Mouse (Mus musculus) cerebellum, adult 2 months (tissue): ENCODE measurements around the gene Clec2g. TPM values are rescaled to one million over a fixed set of nuclear protein-coding genes. Genes with fewer than 3 reads are reported as not detected.
"Not testable (repeated sequence)": the region's sequence is repeated elsewhere in the genome, so short reads cannot be mapped to it uniquely, and the experiment has no call there.

Experiments
- DNase-seq, 2 experiments: peaks; one replicate each; pipeline ENCODE4 v3.0.0; 2021
- H3K27ac ChIP-seq: fragments of 200-500 bp; 2 replicates; pipeline ENCODE4 v1.5.1; 2012; ENCODE audit warnings: low read length, control low read depth, inconsistent platforms; ENCODE audit not compliant: insufficient read depth
- H3K27me3 ChIP-seq: fragments of 200-500 bp; 2 replicates; pipeline ENCODE4 v1.6.1; 2012; ENCODE audit warnings: inconsistent platforms, mild to moderate bottlenecking, low read length, moderate library complexity; ENCODE audit not compliant: control insufficient read depth, insufficient read depth
- H3K4me1 ChIP-seq: fragments of 200-500 bp; 2 replicates; pipeline ENCODE4 v1.6.1; 2011; ENCODE audit warnings: low read length; ENCODE audit not compliant: control insufficient read depth, insufficient read depth
- H3K4me3 ChIP-seq: fragments of 200-500 bp; replicated peaks from 2 replicates; pipeline ENCODE3; 2011; ENCODE audit warnings: mild to moderate bottlenecking, low read depth, low read length, control low read depth; ENCODE audit not compliant: insufficient read depth
- CTCF ChIP-seq: fragments of 200-500 bp; IDR thresholded peaks from 2 replicates; pipeline ENCODE4 v1.5.1; 2011; ENCODE audit warnings: low read depth, mild to moderate bottlenecking, control low read depth, low read length, moderate library complexity, borderline replicate concordance; ENCODE audit not compliant: insufficient read depth
- POLR2A ChIP-seq: fragments of 200-500 bp; IDR thresholded peaks from 2 replicates; pipeline ENCODE4 v1.6.1; 2011; ENCODE audit warnings: low read length, control low read depth, borderline replicate concordance; ENCODE audit not compliant: insufficient read depth
- WGBS: fragments of 180-500 bp; shearing (Covaris S2); methylation state at CpG from one replicate; pipeline ENCODE4 v1.1.7; 2018; 5-methylcytosine and 5-hydroxymethylcytosine counted together
- polyA plus RNA-seq: library from polyadenylated mRNA; depleted of rRNA; stranded (reverse); fragments of >200 nt; gene quantifications from 2 replicates; pipeline ENCODE4 v1.2.3, GENCODE M21; 2012

The Clec2g gene
- polyA plus RNA-seq, 1 experiment, result not detected

DNA sequence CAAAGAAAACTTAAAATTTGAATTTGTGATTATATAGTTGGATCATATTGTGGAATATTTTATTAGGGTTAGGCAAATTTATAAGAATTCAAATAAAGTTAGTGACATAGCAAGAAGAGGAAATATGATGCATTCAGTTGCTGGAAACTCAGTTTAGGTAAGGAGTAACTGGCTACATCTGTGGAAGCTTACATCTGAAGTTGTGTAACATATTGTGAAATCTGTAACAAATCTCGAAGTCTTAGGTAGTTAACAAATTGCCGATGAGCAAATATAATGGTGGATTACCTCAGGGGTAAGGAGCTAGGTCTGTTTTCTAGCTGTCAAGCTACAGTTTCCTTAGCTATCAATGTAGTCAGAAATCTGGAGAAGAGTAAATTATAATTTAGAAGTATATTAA lies 16.9 kb upstream of the Clec2g start:
- Histone ChIP-seq H3K4me1 (no peaks in the 10 kb centered on the region), H3K27me3 (no peaks in the 10 kb centered on the region), H3K27ac (no peak overlapping the region), H3K4me3 (no peak overlapping the region)
- TF ChIP-seq POLR2A (no peak), CTCF (no peak)
- no peak for DNase-seq
- 83% methylated on average over 2 of the region's 2 CpGs for WGBS

GRCm38 (mm10) chr6:128933050-128933449 lies 1.1 kb upstream of the Clec2g start:
- Histone ChIP-seq H3K4me1 (no peaks in the 10 kb centered on the region), H3K27me3 (no peaks in the 10 kb centered on the region), H3K27ac (no peak overlapping the region), H3K4me3 (no peak overlapping the region)
- no peak for TF ChIP-seq POLR2A
- no peak for TF ChIP-seq CTCF
- 74% methylated on average over 2 of the region's 2 CpGs for WGBS
- no peak for DNase-seq

DNA sequence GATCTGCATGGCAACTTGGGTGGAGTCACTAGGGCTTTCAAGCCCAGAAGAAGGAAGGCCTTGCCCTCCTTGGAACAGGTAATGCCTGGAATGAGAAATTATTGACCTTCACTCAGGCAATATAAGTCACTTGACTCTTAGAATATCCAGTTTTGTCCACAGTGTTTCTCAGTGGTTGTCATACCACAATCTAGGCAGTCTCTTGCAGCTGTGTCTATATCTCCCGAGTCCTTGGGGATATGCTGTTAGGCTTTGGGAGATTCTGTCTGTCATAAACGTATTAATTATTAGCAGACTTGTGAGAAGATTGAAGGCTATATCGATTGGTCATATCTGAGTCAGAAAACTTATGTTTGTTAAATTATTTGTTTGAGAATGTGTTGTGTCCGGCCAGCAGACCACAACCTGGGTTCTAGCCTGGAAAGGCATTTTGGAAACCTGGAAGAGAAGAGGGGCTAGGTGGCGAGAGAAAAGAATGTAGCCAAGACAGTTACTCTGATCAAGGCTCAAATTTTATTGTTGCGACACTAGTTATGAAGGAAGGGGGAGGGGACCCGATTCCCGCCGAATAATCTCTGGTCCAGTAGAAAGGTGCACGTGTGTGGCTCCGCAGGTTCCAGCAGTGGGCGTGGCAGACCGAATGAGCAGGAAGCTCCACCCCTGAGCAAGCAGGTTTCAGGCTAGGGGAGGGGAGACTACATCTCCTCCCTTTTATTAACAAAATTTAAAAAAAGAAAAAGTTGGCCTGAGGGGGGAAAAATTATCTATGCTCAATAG lies 1.9 kb downstream of the Clec2g start:
- WGBS, result 80% methylated on average over 5 of the region's 13 CpGs
- not testable (repeated sequence) for H3K27me3 ChIP-seq, H3K4me1 ChIP-seq, H3K27ac ChIP-seq, DNase-seq, H3K4me3 ChIP-seq

- WGBS, result 74% methylated on average over 5 of the region's 5 CpGs
- Histone ChIP-seq H3K27me3 (no peaks in the 10 kb centered on the region), H3K4me1 (no peaks in the 10 kb centered on the region), H3K27ac (no peak overlapping the region), H3K4me3 (no peak overlapping the region)
- no peak for DNase-seq
- TF ChIP-seq POLR2A, result no peak
- no peak for TF ChIP-seq CTCF
Measured at GRCm38 (mm10) chr6:128941646-128942421, 7.7 kb downstream of the Clec2g start.

DNA sequence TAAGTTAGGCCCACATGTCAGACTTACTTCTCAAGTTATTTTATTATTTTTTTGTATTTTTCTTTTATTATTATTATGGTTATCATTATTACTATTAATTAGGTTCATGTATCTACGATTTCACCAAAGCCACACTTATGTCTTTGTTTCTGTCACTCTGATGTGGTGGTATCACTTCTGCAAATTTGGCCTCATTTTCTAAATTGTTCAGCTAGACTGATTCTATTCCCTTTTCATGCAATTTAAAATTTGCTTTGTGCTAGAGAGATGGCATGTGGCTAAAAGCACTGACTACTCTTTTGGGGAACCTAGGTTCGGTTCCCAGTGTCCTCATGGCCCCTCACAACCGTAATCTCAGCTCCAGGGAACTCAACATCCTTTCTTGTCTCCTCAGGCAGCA lies 11.4 kb downstream of the Clec2g start:
- H3K27me3 ChIP-seq, result no peaks in the 10 kb centered on the region
- no peak overlapping the region for H3K27ac ChIP-seq
- no peak for DNase-seq
- no peaks in the 10 kb centered on the region for H3K4me1 ChIP-seq
- 81% methylated on average over 3 of the region's 3 CpGs for WGBS
- TF ChIP-seq POLR2A (no peak), CTCF (no peak)
- no peak overlapping the region for H3K4me3 ChIP-seq

- Histone ChIP-seq H3K27me3 (no peaks in the 10 kb centered on the region), H3K27ac (no peak overlapping the region), H3K4me1 (no peaks in the 10 kb centered on the region), H3K4me3 (no peak overlapping the region)
- DNase-seq, result no peak
- no peak for TF ChIP-seq POLR2A
- no peak for TF ChIP-seq CTCF
- 88% methylated on average over 1 of the region's 1 CpGs for WGBS
Measured at GRCm38 (mm10) chr6:128961110-128961509, 26.9 kb downstream of the Clec2g start.

- not testable (repeated sequence) for H3K27me3 ChIP-seq, H3K4me1 ChIP-seq, DNase-seq, H3K27ac ChIP-seq, H3K4me3 ChIP-seq
- 93% methylated on average over 2 of the region's 2 CpGs for WGBS
Measured at GRCm38 (mm10) chr6:128962108-128962507, 27.9 kb downstream of the Clec2g start.

DNA sequence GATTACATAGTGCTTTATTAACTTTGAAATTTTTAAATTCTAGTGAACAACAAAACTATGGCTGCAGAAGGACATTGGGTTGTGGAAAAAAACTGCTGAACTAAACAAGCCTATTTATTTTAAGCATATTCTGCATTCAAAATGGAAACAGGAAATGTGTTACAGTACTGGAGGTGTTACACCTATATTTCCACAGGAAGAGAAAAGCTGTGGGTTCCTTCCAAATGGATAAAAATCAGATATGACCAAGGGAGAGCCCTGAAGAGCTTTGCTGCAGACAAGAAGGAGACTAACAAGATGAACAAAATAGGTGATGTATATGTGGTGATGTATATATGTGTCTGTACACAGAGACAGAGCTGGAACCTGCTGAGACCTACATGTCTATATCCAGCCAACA lies 30.3 kb downstream of the Clec2g start:
- no peaks in the 10 kb centered on the region for H3K4me1 ChIP-seq
- TF ChIP-seq CTCF (no peak), POLR2A (no peak)
- no peak overlapping the region for H3K4me3 ChIP-seq
- no peak for DNase-seq
- no peaks in the 10 kb centered on the region for H3K27me3 ChIP-seq
- H3K27ac ChIP-seq, result no peak overlapping the region
